In genomic region chr16:37583801-37584200, GRCm38 (mm10) we compare ENCODE assay signal across 8 mouse cellular contexts. TPM values are rescaled to one million over a fixed set of nuclear protein-coding genes. Genes with fewer than 3 reads are reported as not detected.
A peak's percentile ranks its signal among the peaks of the same experiment; 100 is the strongest.
DNase-seq lines count a peak whose midpoint lies in the region; ATAC-seq lines count a peak whose summit lies in the region.

No protein-coding gene starts in this region.

- peak overlapping the region; percentile 32 for H3K4me3 ChIP-seq in kidney, embryonic 14.5 days (ENCODE audit: low read length)
- no peak overlapping the region for H3K4me3 ChIP-seq in embryonic facial prominence, embryonic 11.5 days (ENCODE audit: low read depth, low read length)
- H3K4me3 ChIP-seq in hindbrain, embryonic 11.5 days (ENCODE audit: low read depth, low read length): no peak overlapping the region
- no peak overlapping the region for H3K4me3 ChIP-seq in midbrain, embryonic 11.5 days (ENCODE audit: low read depth, low read length)

- H3K9ac ChIP-seq in kidney, embryonic 14.5 days (ENCODE audit: low read depth, low read length): no peak overlapping the region
- H3K9ac ChIP-seq in embryonic facial prominence, embryonic 11.5 days (replicated peaks; ENCODE audit: low read length): no peak overlapping the region; the same call in 1 of the 2 replicates
- no peak overlapping the region; the same call in 1 of the 2 replicates for H3K9ac ChIP-seq in hindbrain, embryonic 11.5 days (ENCODE audit: low read depth, low read length)
- peak overlapping the region; percentile 56 for H3K9ac ChIP-seq in midbrain, embryonic 11.5 days (ENCODE audit: low read length)

- H3K36me3 ChIP-seq in kidney, embryonic 14.5 days (ENCODE audit: control insufficient read depth, insufficient read depth, low read length): no peaks in the 10 kb centered on the region
- H3K36me3 ChIP-seq in embryonic facial prominence, embryonic 11.5 days (replicated peaks; ENCODE audit: control insufficient read depth, insufficient read depth, low read depth, low read length): no peaks in the 10 kb centered on the region
- no peaks in the 10 kb centered on the region for H3K36me3 ChIP-seq in hindbrain, embryonic 11.5 days (ENCODE audit: control insufficient read depth, insufficient read depth, low read length)
- H3K36me3 ChIP-seq in midbrain, embryonic 11.5 days (ENCODE audit: control insufficient read depth, insufficient read depth, low read length): no peaks in the 10 kb centered on the region

- no peaks in the 10 kb centered on the region for H3K9me3 ChIP-seq in kidney, embryonic 14.5 days (ENCODE audit: control insufficient read depth, low read length)
- no peaks in the 10 kb centered on the region for H3K9me3 ChIP-seq in embryonic facial prominence, embryonic 11.5 days (replicated peaks; ENCODE audit: control insufficient read depth, low read length)
- H3K9me3 ChIP-seq in hindbrain, embryonic 11.5 days (ENCODE audit: control insufficient read depth, low read length): no peaks in the 10 kb centered on the region
- H3K9me3 ChIP-seq in midbrain, embryonic 11.5 days (ENCODE audit: control insufficient read depth, low read length): no peaks in the 10 kb centered on the region

- WGBS in kidney, embryonic 14.5 days: 44% methylated on average over 6 of the region's 6 CpGs
- 37% methylated on average over 6 of the region's 6 CpGs for WGBS in embryonic facial prominence, embryonic 11.5 days
- 33% methylated on average over 6 of the region's 6 CpGs for WGBS in hindbrain, embryonic 11.5 days
- WGBS in midbrain, embryonic 11.5 days: 29% methylated on average over 6 of the region's 6 CpGs

- no peak for ATAC-seq in kidney, embryonic 14.5 days (ENCODE audit: low FRiP score, low TSS enrichment)
- no peak for ATAC-seq in embryonic facial prominence, embryonic 11.5 days (replicated peaks; ENCODE audit: insufficient number of reproducible peaks, low FRiP score, low TSS enrichment, low read depth)
- ATAC-seq in hindbrain, embryonic 11.5 days (ENCODE audit: low FRiP score): no peak
- ATAC-seq in midbrain, embryonic 11.5 days (ENCODE audit: low FRiP score): no peak

- H3K4me2 ChIP-seq in kidney, embryonic 14.5 days (replicated peaks; ENCODE audit: low read depth, low read length): peak overlapping the region; percentile 57
- peak overlapping the region; percentile 36; the same call in 1 of the 2 replicates for H3K4me2 ChIP-seq in embryonic facial prominence, embryonic 11.5 days (ENCODE audit: low read depth, low read length)
- H3K4me2 ChIP-seq in hindbrain, embryonic 11.5 days (replicated peaks; ENCODE audit: low read depth, low read length): no peak overlapping the region
- peak overlapping the region; percentile 41 for H3K4me2 ChIP-seq in midbrain, embryonic 11.5 days

- DNase-seq in kidney, adult 18-20 months: no peak
- no peak for DNase-seq in embryonic facial prominence, embryonic 11.5 days (ENCODE audit: low spot score)
- no peak for DNase-seq in hindbrain, embryonic 11.5 days (ENCODE audit: low spot score)
- DNase-seq in midbrain, embryonic 11.5 days (ENCODE audit: low spot score, missing footprints): no peak
- no peak for DNase-seq in ovary, postnatal 36 days (ENCODE audit: low spot score)
- DNase-seq in spleen, postnatal 36 days (ENCODE audit: low spot score in 2 of 2): no peak
- DNase-seq in lung, postnatal 4 days: no peak

- no peaks in the 10 kb centered on the region for H3K27me3 ChIP-seq in kidney, embryonic 14.5 days (ENCODE audit: control insufficient read depth, insufficient read depth, low read length)
- no peaks in the 10 kb centered on the region for H3K27me3 ChIP-seq in embryonic facial prominence, embryonic 11.5 days (ENCODE audit: control insufficient read depth, insufficient read depth, low read length)
- no peaks in the 10 kb centered on the region for H3K27me3 ChIP-seq in hindbrain, embryonic 11.5 days (ENCODE audit: control insufficient read depth, insufficient read depth, low read length)
- no peaks in the 10 kb centered on the region for H3K27me3 ChIP-seq in midbrain, embryonic 11.5 days (ENCODE audit: control insufficient read depth, insufficient read depth, low read length)

- peak overlapping the region; percentile 70 for H3K27ac ChIP-seq in kidney, embryonic 14.5 days (ENCODE audit: low read depth, low read length)
- H3K27ac ChIP-seq in embryonic facial prominence, embryonic 11.5 days (replicated peaks; ENCODE audit: low read depth, low read length): 0 out of 2 replicates have a peak overlapping the region, but pooled peaks have one; percentile 59
- H3K27ac ChIP-seq in hindbrain, embryonic 11.5 days (ENCODE audit: low read depth, low read length): peak overlapping the region; percentile 94
- peak overlapping the region; percentile 94 for H3K27ac ChIP-seq in midbrain, embryonic 11.5 days (ENCODE audit: low read depth, low read length)

- H3K4me1 ChIP-seq in kidney, embryonic 14.5 days (ENCODE audit: control insufficient read depth, insufficient read depth, low read length): 0 out of 2 replicates have a peak, but pooled peaks cover 5% of the 10 kb centered on the region
- peaks cover 4% of the 10 kb centered on the region for H3K4me1 ChIP-seq in embryonic facial prominence, embryonic 11.5 days (ENCODE audit: control insufficient read depth, insufficient read depth, low read length)
- H3K4me1 ChIP-seq in hindbrain, embryonic 11.5 days (replicated peaks; ENCODE audit: control insufficient read depth, insufficient read depth, low read length): peaks cover 6% of the 10 kb centered on the region
- peaks cover 29% of the 10 kb centered on the region for H3K4me1 ChIP-seq in midbrain, embryonic 11.5 days (ENCODE audit: control insufficient read depth, insufficient read depth, low read length)

RNA-seq across cellular contexts. Expression of gene Hgd, which starts 3.8 kb away (rescaled TPM):
- polyA plus RNA-seq in kidney, embryonic 14.5 days (2014; fragmentation: Nextera tagmentation; extraction: Ambion mirVana): 0.26 and 0.53 TPM in 2 replicates
- 0.21 TPM in 1 of 2 replicates, not detected in the other for polyA plus RNA-seq in embryonic facial prominence, embryonic 11.5 days (2014; fragmentation: Nextera tagmentation; extraction: Ambion mirVana)
- not detected in 2 replicates for polyA plus RNA-seq in hindbrain, embryonic 11.5 days (2014; fragmentation: Nextera tagmentation; extraction: Ambion mirVana)
- 0.29 and 0.39 TPM in 2 replicates for polyA plus RNA-seq in midbrain, embryonic 11.5 days (2014; fragmentation: Nextera tagmentation; extraction: Ambion mirVana)

RNA-seq across cellular contexts. Expression of gene Rabl3, which starts 44.1 kb away (rescaled TPM):
- polyA plus RNA-seq in kidney, embryonic 14.5 days (2014; fragmentation: Nextera tagmentation; extraction: Ambion mirVana): 21.4 and 28.6 TPM in 2 replicates
- polyA plus RNA-seq in embryonic facial prominence, embryonic 11.5 days (2014; fragmentation: Nextera tagmentation; extraction: Ambion mirVana): 41.2 and 44.9 TPM in 2 replicates
- 42.1 and 45.6 TPM in 2 replicates for polyA plus RNA-seq in hindbrain, embryonic 11.5 days (2014; fragmentation: Nextera tagmentation; extraction: Ambion mirVana)
- 49.6 and 52.4 TPM in 2 replicates for polyA plus RNA-seq in midbrain, embryonic 11.5 days (2014; fragmentation: Nextera tagmentation; extraction: Ambion mirVana)

RNA-seq across cellular contexts. Expression of gene Gtf2e1, which starts 44.2 kb away (rescaled TPM):
- polyA plus RNA-seq in kidney, embryonic 14.5 days (2014; fragmentation: Nextera tagmentation; extraction: Ambion mirVana): 16.6 and 33.9 TPM in 2 replicates
- 52.3 and 54.6 TPM in 2 replicates for polyA plus RNA-seq in embryonic facial prominence, embryonic 11.5 days (2014; fragmentation: Nextera tagmentation; extraction: Ambion mirVana)
- 50.5 and 50.8 TPM in 2 replicates for polyA plus RNA-seq in hindbrain, embryonic 11.5 days (2014; fragmentation: Nextera tagmentation; extraction: Ambion mirVana)
- 59.3 and 64.1 TPM in 2 replicates for polyA plus RNA-seq in midbrain, embryonic 11.5 days (2014; fragmentation: Nextera tagmentation; extraction: Ambion mirVana)
